Mouse (Mus musculus) gastrocnemius, adult 8-10 months (tissue): ENCODE results near the gene Gm17631. TPM values are rescaled to one million over a fixed set of nuclear protein-coding genes. Genes with fewer than 3 reads are reported as not detected.
"Not testable (repeated sequence)": the region's sequence is repeated elsewhere in the genome, so short reads cannot be mapped to it uniquely, and the experiment has no call there.

ENCODE experiments used
- DNase-seq, 2 experiments: peaks; one replicate each; pipeline ENCODE4 v3.0.0; 2022; ENCODE audit warnings: low spot score in 2 of 2
- total RNA-seq, 4 experiments: library from RNA; stranded (reverse); gene quantifications; 2 replicates each; pipeline ENCODE4 v1.2.4; 2022

Gene Gm17631
- not detected for total RNA-seq

DNA sequence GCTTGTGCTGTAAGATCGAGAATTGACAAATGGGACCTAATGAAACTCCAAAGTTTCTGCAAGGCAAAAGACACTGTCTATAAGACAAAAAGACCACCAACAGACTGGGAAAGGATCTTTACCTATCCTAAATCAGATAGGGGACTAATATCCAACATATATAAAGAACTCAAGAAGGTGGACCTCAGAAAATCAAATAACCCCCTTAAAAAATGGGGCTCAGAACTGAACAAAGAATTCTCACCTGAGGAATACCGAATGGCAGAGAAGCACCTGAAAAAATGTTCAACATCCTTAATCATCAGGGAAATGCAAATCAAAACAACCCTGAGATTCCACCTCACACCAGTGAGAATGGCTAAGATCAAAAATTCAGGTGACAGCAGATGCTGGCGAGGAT lies at the start of gene Gm17631:
Gene Gm17631, plus strand, starts transcription at position 301 of the 400 bp plus-strand sequence.
- not testable (repeated sequence) for DNase-seq

DNA sequence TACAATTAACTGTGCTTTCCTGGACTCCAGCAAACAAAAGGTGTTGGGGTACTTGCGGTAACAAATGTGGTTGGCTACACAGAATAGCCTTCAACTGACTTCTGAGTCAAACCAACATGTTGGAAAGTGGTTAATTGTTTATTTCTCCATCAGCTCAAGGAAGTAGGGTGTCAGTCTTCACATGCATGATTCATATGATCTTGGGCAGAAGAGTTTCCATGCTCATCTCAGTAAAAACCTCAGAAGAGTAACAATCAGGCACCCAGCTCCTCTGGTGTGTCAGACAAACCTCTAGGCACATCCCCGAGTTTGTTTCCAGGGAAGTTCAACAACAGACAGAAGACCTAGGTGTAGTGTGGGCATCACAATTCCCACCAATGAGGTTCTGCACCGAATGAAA lies 44.7 kb upstream of the Gm17631 start:
- no peak for DNase-seq

DNA sequence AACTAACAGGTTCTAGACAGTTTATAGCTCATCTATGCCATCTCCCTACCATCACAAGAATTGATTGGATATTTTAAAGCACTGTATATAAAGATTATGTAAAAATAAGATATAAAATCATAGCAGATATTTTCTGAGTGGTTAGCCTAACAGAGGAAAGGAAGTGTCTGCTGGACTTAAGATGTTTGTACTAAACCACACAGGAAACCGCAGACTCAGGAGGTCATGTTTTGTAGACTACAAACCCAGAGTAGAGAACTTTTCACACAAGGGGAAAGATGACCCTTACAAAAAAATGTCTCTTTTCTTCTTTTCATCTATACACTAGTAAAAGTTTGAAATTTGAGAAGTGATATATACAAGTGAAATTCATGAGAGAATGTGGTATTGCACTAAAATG lies 38.4 kb upstream of the Gm17631 start:
- DNase-seq: no peak

DNA sequence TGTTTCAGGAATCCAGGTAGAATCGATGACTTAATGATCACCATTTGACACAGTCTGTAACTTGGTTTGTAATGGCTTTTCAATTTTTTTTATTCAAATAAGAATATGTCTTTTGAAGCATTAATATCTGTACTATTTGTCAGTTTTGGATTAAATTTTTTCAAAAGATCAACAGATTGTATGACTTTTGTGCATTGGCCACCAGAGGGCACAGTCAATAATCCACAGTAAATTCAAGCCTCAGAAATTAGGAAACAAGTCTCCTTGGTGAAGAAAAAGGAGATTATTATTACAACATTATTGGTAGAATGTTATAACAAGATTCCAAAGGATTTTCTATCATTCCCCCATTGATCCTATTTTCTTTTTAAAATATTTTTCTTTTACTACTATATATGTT lies 36.9 kb upstream of the Gm17631 start:
- DNase-seq: no peak

DNA sequence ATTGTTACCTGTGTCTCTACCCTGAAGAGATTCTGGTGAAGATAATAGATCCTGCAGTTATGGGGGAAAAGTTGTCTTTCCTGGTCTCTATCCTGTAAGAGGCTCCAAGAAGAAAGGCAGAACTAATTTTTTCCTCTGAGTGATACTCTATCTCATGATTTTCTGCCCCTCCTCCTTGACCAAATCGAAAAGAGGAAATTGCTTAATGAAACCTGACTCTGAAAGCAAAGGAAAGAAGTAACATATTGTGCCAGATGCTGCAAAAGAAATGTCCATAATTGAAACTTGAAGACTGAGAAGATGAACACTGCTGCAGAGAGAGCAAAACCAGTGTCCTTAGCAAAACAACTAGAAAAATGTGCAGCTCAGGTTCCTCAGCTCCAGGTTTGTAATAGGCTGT lies 14.1 kb downstream of the Gm17631 start, which contains the start of gene Klra17:
Gene Klra17, minus strand, starts transcription at position 124 of the 400 bp plus-strand sequence.
- DNase-seq: no peak

DNA sequence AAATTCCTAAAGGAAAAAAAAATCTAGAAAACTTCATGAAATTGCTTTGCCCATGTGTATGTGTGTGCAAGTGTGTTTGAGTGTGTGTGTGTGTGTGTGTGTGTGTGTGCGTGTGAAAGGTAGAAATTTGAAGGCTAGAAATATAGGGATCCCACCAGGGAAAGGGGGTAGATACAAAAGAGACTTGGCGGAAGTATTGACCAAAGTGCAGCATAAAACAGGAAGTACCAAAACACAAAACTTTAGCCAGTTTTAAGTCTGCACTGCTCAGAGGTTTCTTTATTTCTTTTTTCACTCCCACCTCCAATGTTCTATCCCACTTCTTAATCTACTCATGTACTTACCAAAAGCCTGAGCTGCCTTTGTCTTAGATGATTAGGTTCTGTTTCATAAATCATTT lies 20.1 kb downstream of the Gm17631 start:
- no peak for DNase-seq

Other genes with a start within 250 kb of the Gm17631 start
- gene Klrk1, start 238.8 kb upstream of the Gm17631 start, total RNA-seq: not detected
- gene Klrc3, start 219.3 kb upstream of the Gm17631 start, total RNA-seq: not detected
- gene Klrc2, start 202.0 kb upstream of the Gm17631 start, total RNA-seq: not detected
- gene Klrc1, start 183.7 kb upstream of the Gm17631 start, total RNA-seq: not detected
- gene Klri1, start 145.5 kb upstream of the Gm17631 start, total RNA-seq: not detected
- gene Klri2, start 122.2 kb upstream of the Gm17631 start, total RNA-seq: not detected
- gene Gm156, start 78.4 kb upstream of the Gm17631 start, total RNA-seq: not detected
- gene Klra17, start 14.0 kb downstream of the Gm17631 start, total RNA-seq: not detected
- gene Klra5, start 55.0 kb downstream of the Gm17631 start, total RNA-seq: not detected
- not detected for gene Klra6, start 164.3 kb downstream of the Gm17631 start, total RNA-seq
- not detected for gene Klra4, start 204.6 kb downstream of the Gm17631 start, total RNA-seq